Mouse (Mus musculus): ENCODE data around the gene Ceacam20. TPM values are rescaled to one million over a fixed set of nuclear protein-coding genes. Genes with fewer than 3 reads are reported as not detected.

Gene Ceacam20
- polyA plus RNA-seq, 1 experiment from 2014 or later: not detected

Other genes starting within 250 kb of the Ceacam20 start
- 159 and 177 TPM in 2 replicates for gene Tomm40, start 250.0 kb upstream of the Ceacam20 start, polyA plus RNA-seq (2014; fragmentation: Nextera tagmentation; extraction: Ambion mirVana)
- gene Nectin2, start 214.9 kb upstream of the Ceacam20 start, polyA plus RNA-seq (2014; fragmentation: Nextera tagmentation; extraction: Ambion mirVana): 106 and 139 TPM in 2 replicates
- gene Bcam, start 194.4 kb upstream of the Ceacam20 start, polyA plus RNA-seq (2014; fragmentation: Nextera tagmentation; extraction: Ambion mirVana): 177 and 214 TPM in 2 replicates
- 4.7 and 7.3 TPM in 2 replicates for gene Cblc, start 168.6 kb upstream of the Ceacam20 start, polyA plus RNA-seq (2014; fragmentation: Nextera tagmentation; extraction: Ambion mirVana)
- 3.5 and 4.2 TPM in 2 replicates for gene Bcl3, start 142.6 kb upstream of the Ceacam20 start, polyA plus RNA-seq (2014; fragmentation: Nextera tagmentation; extraction: Ambion mirVana)
- gene Gm19345, start 113.4 kb upstream of the Ceacam20 start, polyA plus RNA-seq (2014; fragmentation: Nextera tagmentation; extraction: Ambion mirVana): 0.27 TPM in 1 of 2 replicates, not detected in the other
- gene Ceacam16, start 104.1 kb upstream of the Ceacam20 start, polyA plus RNA-seq (2014; fragmentation: Nextera tagmentation; extraction: Ambion mirVana): not detected in 2 replicates
- not detected in 2 replicates for gene Ceacam19, start 77.4 kb upstream of the Ceacam20 start, polyA plus RNA-seq (2014; fragmentation: Nextera tagmentation; extraction: Ambion mirVana)
- gene Pvr, start 44.3 kb upstream of the Ceacam20 start, polyA plus RNA-seq (2014; fragmentation: Nextera tagmentation; extraction: Ambion mirVana): 9.6 and 10.8 TPM in 2 replicates
- gene Igsf23, start 14.7 kb upstream of the Ceacam20 start, polyA plus RNA-seq (2014; fragmentation: Nextera tagmentation; extraction: Ambion mirVana): not detected in 2 replicates
- not detected in 2 replicates for gene Nlrp9b, start 26.1 kb downstream of the Ceacam20 start, polyA plus RNA-seq (2014; fragmentation: Nextera tagmentation; extraction: Ambion mirVana)
- not detected in 2 replicates for gene Vmn1r91, start 134.3 kb downstream of the Ceacam20 start, polyA plus RNA-seq (2014; fragmentation: Nextera tagmentation; extraction: Ambion mirVana)
- not detected in 2 replicates for gene Gm16442, start 157.2 kb downstream of the Ceacam20 start, polyA plus RNA-seq (2014; fragmentation: Nextera tagmentation; extraction: Ambion mirVana)
- not detected in 2 replicates for gene Vmn1r93, start 173.7 kb downstream of the Ceacam20 start, polyA plus RNA-seq (2014; fragmentation: Nextera tagmentation; extraction: Ambion mirVana)
- not detected in 2 replicates for gene Vmn1r94, start 203.0 kb downstream of the Ceacam20 start, polyA plus RNA-seq (2014; fragmentation: Nextera tagmentation; extraction: Ambion mirVana)
- not detected in 2 replicates for gene Vmn1r95, start 228.3 kb downstream of the Ceacam20 start, polyA plus RNA-seq (2014; fragmentation: Nextera tagmentation; extraction: Ambion mirVana)
- gene Gm6164, start 240.2 kb downstream of the Ceacam20 start, polyA plus RNA-seq (2014; fragmentation: Nextera tagmentation; extraction: Ambion mirVana): not detected in 2 replicates

Data from kidney, embryonic 14.5 days (tissue).